Mouse (Mus musculus) natural killer cell, adult 2 months (primary cell): Measurements from ENCODE around the gene Prdm11.

ENCODE experiments used
- DNase-seq, 2 experiments: peaks; one replicate each; pipeline ENCODE4 v3.0.0; 2022; ENCODE audit warnings: low spot score in 2 of 2

Gene Prdm11

DNA sequence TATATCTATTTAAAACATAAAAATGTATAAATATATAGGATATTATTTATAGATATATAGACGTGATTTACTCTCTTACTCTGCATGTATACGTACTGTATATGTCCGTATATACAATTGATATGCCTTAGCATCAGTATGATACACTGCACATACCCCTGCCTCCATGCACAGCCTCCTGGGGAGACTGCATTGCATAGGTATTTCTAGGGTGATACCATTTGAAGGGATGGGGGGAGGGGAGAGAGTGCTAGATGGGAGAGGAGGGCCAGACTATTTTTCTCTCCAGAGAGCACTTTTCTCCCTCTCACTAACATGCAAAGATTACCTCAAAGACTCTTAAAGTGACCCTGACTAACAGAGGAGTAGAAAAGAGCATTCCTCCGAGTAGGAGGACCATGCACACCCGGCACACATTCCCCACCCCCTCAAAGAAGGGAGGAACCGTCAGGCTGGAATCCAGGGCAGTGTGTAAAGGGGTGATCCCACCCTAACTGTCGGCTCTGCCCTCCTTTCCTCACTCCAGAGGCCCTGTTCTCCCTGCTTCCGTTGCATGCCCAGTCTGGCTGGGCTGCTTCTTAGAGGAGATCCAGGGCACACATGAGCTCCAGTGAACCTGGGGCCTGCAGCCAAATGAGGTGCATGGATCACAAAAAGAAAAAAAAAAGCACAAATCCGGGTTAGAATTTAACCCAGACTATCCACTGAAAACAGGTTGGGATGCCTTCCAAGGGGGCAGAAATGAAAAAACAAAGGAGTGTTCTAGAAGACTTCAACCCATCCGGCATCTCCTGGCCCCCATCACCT is 78.7 kb downstream of the Prdm11 start:
- DNase-seq = no peak

DNA sequence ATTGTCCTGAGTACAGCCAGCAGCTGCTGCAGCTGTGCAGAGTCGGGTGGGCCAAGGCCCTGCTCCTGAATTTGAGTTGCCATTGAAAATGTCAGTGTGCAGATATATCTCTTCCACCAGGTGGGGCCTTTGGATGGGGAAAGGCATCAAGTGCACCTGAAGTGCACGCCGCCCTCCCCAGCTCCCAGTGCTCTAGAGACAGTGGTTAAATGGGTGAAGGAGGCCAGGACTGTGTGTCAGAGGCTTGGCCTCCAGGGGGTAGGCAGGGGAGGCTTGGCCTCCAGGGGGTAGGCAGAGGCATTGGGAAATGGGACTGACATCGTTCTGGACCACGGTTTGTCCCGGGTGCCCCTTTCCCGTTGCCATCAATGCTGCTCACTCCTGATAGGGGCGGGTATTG is 79.7 kb downstream of the Prdm11 start:
- no peak for DNase-seq

DNA sequence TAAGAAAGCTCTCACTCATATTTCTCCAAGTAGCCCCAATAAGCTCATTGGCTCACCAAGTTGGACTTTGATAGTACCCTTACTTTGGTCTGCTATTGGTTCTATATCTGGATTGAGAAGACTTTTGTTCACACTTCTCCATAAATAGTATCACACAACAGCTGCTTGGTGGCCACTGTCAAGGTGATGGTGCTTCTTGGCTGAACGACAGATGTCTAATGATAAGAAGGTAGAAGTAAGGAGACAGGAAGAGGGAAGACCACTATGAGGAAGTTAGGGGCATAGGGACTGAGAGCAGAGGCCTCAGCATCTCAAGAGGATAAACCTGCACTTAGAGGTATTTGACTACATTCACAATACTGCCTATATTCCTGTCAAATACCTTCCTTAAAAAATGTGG is 81.6 kb downstream of the Prdm11 start:
- DNase-seq = no peak

DNA sequence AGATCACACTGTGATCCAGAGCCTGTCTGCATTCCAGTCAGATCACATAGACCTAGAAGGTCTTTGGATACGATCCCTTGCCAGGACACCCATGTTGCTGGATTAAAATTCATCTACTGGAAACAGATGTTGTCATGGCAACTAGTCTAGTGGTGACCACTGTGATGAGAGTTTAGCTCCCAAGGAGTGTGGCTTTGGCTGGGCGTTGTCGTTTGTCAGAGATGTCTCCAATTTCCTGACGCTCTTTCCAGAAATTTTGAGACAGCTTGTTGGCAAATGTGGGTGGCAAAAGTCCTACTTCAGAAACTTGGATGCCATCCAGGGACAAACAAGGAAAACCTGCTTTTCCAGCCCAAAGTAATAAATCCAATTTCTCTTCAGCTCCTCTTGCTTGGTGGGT is 87.3 kb downstream of the Prdm11 start:
- DNase-seq = no peak

DNA sequence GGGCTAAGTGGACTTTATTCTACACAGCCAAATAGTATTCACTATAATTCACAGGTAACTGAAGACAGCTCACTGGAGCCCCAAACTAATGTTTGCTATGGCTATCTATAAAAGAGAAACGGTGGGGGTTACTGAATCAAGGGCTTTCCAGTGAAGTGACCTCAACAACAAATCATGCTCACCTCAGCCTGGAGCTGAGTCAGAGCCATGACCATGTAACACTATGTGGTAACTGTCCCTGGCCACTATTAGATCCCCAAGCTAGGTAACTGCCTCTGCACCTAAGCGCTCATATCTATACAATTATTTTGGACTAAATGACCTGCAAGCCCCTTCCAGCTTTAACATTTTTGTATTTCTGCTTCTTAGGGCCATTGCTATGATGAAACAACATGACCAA is 89.0 kb downstream of the Prdm11 start:
- DNase-seq = no peak

DNA sequence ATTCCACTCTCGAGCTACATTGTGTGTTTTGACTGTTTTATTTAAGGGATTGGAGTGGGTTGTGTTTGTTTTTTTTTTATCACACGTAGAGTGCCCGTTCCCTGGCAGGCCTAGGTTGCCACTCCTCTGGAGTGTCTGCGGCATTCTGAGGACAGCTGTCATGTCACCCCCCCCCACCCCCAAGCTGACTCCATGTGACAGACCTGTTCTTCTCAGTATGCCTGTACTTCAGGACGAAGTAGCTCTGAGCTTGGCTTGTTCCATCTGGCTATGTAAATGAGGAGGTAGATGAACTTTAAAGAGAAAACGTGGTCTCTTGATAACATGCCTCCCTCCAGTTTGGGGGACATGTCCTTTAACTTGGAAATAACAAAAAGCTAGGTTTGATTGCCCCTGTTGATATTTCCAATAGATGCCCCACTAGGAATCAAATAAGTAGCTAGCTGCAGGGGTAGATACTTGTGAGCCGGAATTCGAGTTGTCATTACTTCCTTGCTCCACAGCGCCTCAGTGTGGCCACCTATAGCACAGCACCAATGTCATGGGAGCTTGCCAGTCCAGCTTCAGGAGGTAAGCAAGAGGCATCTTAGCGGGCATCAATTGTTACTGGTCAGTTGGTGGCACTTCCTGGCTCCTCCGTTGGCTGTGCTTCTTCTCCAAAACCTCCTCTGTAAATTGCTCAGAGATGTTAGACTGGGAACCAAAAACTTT is 91.4 kb downstream of the Prdm11 start:
- DNase-seq = peak; percentile 5 to 38

DNA sequence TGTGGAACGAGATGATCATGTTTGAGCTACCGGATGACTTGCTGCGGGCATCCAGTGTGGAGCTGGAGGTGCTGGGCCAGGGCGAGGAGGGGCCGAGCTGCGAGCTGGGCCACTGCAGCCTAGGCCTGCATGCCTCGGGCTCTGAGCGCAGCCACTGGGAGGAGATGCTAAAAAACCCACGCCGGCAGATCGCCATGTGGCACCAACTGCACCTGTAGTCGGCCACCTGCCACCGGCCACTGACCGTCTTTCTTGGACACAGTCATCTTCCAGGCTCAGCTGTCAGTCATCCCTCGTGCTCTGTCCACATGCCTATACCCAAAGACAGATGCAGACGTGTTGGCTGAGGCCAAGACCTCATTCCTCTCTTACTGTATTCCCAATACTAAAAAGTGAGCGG is 92.5 kb downstream of the Prdm11 start:
- no peak for DNase-seq

DNA sequence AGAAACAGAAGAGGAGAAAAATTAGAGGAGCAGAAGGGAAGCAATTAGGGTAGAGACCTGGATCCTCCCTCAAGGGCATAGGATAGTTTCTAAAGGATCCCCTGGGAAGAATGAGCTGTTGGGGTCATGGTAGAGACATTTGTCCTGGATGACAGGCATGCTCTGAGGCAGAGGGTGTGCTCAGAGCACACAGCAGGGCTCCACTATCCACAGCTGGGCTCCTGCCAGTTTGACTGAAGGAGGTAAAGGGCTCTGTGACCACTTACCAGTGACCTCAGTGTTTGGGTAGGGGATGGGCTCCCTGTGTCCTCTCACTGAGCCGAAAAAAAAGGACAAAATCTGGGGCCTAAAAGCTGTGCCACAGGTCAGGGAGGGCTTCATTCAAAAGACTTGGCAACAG is 96.4 kb downstream of the Prdm11 start:
- no peak for DNase-seq

DNA sequence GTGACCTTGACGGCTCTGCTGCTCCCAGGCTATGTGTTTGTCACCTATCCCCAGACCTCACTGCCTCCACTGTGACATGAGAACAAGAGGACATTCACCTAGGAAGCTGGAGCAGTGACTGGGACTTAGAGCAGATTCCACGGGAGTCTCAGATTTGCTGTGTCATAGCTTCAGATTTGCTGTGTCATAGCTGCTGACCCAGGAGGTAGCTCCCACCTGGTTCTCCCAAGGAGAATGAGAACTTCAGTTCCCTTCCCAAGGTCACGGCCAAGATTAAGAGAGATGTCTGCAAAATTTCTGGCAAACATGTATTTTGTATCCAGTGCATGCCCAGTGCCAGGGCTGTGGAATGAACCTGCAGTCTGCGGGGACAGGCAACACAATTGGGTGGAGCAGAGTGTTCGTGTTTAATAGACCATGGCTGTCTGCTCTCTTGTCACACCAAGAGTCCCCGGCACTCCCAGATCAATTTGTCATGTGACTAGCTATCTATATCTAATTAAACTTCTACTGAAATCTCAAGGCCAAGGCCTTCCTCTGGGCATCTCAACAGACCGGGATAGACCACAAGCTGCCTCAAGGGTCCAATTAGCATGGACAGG is 97.2 kb downstream of the Prdm11 start:
- DNase-seq = no peak

DNA sequence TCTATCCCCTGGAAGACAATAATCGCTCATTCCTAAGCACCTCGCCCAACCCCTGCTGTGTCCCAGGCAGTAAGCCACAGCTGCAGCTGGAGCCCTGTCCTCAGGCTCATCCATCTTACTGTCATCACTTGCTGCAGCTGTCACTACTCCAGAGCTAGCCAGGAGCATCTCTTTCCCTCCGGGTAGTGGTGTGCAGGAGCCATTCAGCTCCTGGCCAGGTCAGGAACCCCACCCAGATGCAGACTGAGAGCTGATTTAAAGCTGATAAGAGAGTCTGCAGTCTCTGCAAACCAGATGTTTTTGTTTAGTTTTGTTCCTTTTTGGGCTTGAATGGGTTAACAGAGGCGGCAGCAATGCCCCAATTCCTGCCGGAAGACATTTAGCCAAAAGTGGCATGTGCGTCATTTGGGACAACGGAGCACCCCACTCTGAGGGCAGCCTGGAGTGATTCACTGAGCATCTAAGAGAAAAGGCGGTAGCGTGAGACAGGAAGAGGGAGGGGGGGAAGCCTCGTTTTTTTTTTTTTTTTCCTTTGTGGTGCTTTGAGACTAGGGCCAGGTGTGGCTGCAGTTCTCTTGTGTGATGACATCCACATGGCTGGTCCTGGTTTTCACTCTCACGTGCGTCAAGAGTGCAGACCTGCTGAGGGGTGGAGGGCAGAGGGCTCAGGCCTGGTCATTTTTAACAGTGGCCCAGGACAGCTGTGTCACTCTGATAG is 97.8 kb downstream of the Prdm11 start:
- no peak for DNase-seq

DNA sequence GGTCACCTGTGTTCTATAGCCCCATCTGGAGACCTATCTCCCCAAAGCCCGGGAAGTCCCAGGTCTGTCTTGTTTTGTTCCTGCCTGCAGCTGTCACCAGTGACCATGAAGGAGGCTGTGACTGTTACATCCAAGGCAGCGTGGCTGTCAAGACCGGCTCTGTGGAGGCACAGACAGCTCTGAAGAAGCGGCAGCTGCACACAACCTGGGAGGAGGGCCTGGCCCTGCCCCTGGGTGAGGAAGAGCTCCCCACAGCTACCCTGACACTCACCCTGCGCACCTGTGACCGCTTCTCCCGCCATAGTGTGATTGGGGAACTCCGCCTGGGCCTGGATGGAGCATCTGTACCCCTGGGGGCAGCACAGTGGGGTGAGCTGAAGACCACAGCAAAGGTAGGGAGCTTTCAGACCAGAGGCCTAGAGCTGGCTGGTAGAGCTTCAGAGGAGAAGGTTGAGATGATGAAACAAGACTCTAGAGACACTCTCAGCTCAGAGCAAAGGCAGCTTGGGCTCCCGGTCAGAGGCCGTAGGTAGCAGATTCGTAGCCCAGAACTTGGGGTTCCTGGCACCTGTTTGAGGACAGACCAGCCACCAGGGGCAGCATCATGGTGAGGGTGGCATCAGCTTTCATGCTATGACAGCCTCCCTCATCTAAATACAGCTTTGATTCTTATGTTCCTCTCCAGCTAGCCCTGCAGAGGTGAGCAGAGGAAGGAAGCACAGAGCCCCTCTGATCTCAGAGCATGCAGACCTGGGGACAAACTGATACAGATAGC is 100.0 kb downstream of the Prdm11 start:
- DNase-seq = no peak

DNA sequence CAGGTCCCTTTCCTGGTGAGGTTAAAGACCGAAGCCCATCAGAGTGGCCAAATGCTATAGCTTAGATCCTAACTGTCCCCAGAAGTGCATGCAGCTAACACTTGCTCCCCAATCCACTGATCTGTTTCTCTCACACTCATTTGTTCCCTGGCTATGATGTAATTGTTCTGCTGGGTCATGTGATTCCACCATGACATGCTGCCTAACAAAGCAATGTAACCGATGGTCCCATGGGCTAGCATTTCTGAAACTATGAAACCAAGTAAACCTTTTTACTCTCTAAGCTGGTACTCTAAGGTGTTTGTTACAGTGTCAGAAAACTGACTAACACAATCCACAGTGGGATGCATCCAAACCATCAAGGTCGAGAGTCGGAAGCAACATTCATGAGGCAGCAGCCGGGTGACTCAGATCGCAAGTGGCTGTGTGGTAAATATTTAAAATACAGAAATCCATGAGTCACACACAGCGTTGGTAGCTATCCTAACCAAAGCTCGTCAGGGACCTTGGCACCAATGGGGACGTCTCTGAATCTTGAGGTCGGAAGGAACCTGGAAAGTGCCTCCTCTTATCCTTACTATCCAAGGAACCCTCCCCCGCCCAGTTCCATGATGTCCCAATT is 100.7 kb downstream of the Prdm11 start:
- no peak for DNase-seq

DNA sequence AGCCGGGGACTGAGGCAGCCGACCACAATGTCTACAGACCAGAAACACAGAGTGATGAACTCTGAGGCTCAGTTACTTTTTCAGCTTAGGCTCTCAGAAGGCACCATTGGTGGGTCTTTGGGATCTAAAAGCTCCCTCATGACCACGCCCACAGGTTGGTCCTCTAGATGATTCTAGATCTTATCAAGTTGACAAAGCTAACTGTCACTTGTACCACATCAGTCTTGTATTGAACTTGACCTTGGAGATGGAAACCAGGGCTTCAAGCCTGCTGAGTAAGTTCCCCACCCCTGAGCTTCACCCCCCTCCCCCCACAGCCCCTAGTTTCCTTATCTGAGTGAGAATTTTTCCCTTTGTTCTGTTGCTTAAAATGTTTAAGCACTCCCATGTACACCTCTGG is 101.6 kb downstream of the Prdm11 start:
- DNase-seq = no peak

DNA sequence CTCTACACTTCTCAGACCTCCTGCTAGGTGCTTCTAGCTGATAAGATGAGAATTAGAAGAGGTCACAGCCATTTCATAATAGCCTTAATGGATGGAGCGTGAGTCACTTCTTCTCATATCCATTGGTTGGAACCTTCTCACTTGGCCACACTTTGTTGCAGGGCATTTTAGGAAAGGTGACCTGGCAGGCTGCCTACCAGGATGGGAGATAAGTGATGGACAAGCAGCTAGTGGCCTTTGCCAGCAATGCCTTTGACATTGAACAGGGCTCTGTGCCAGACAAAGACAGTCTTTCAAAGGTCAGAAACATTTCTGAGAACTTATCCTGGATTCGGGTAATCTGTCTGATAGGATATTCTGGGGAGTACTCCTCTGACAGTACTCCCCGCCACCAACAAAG is 102.6 kb downstream of the Prdm11 start:
- DNase-seq = no peak

DNA sequence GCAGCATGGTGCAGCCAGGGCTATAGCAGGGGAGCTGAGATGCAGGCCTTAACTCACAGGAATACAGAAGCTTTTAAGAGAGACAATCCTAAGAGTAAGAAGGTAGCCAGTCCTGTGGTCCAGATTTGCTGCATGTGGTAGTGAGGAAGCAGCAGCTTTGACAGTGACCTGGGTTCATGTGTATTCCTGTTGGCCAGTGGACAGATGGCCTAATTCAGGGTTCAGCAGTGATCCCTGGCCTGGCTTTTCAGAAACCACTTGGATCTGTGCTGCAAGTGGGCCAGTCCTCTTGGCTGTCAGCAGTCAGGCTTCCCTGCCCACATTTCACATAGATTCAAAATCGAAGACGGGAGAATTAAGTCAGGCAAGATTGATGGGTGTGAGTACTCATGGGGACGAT is 104.5 kb downstream of the Prdm11 start:
- no peak for DNase-seq

DNA sequence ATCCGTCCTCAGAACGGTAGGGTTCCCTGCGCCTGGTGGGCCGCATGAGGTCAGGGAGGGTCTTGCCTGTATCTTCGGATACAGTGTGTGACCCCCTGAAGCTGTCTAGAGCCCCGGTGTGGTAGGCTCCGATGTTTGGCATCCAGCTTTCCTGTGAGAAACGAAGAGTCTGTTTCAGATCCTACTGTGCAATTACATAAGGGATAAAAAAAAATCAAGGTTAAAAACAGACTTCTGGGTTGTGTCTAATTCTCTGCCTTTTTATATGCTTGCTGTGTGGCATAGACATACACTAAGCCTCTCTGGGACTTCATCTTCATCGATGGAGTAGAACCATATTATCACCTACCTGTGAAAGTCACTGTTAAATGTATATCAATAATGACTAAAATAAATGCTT is 105.0 kb downstream of the Prdm11 start:
- DNase-seq = no peak

DNA sequence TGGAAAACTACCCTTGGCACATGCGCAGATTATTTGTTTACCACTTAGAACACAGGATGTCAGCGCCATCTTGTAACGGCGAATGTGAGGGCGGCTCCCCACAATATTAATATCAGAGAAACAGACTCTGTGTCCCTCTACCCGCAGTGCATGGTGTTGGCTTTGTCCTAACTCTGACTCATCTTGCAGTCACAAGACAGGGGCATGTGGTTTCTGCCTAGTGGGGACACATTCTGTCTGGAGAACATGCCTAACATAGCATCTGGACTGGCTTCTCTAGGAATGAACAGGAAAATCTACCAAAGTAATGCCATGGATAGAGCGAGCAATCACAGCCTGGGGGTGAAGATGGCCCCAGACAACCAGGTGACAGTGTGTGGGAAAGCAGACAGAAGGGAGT is 107.1 kb downstream of the Prdm11 start:
- no peak for DNase-seq

DNA sequence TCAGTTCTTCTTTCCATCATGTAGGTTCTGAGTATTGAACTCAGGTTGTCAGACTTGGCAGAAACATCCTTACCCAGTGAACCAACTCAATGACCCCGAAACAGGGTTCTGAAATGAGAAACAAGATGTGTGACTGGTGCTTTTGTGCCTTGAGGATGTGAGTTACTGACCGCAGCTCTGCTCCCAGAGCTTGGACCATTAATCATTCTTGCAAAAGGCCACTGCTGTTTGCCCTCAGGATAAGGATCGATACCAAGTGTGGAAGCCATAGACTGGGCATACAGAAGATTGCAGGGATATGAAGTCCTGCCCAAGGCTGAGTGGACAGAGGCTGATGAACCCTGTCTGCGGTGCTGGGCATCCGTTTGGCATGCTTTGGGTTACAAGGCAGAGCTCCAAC is 107.9 kb downstream of the Prdm11 start:
- DNase-seq = no peak

DNA sequence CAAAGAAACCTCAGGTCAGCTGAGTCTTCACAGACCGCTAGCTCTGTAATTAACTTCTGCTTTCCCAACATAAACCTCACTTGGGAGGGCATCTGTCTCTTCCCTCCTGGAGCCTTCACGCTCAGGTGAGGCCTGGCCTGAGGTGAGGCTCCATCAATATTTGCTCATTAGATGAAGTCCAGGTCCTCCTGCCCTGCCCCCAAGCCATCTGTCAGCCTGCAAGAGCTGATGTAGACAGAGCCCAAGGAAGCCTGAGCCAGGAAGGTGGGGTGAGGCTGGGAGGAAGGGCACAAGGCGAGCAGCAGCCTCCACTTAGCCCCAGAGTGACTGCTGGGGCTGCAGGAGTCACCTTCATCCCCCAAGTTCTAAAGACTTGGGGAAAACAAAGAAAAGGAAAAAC is 110.5 kb downstream of the Prdm11 start:
- no peak for DNase-seq

DNA sequence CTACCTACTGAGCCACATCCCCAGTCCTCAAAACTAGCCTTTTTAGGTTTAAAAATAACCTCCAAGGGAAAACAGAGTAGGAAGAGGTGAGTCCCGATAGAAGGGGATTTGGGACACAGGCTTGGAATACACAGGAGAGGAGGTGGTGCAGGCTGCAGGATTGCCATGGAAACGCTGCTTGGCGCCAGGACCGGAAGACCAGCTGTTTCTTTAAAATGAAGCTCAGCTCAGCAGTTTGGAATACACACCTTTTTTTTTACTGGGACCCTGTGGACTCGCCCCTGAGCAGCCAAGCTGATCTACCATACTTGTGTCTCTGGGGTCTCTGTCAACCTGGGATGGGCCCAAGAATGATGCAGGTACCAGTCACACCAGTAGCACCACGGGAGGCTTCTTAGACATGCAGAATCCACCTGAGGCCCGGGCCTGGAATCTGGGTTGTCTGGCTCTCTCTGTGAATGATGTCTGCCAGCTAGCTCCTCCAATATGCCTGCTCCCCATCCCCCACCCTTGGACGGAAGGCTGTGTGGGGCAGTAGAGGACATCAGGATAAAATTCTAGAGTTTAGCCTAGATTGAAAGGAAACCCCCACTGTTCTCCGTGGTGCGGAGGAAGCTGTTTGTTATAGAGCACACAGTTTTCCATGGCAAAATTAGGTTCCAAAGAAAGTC is 111.5 kb downstream of the Prdm11 start:
- DNase-seq = no peak

DNA sequence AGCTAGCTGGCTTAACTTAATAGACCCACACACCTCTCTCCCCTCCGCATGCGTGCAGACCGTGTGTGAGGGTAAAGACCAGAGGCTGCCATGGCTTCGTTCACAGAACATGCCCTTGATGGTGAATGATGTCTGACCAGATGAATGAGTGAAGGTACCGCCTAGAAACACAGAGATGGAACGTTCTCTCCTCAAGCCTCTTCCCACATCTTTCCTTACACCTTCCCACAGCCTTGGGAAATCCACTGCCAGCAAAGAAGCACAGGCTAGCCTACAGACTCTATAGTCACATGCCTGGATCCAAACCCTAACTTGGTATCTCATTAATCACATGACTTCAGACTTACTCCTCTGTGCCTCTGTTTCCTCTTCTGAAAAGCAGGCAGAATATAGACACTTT is 112.6 kb downstream of the Prdm11 start:
- DNase-seq = no peak
